Mouse (Mus musculus): ENCODE data around the gene Srarp.

- peak; percentile 64; the same call in 1 of the 2 replicates for TF ChIP-seq POLR2A (IDR thresholded peaks at IDR 0.05; ENCODE audit: borderline replicate concordance, control insufficient read depth, low read depth, low read length)
- 0 out of 2 replicates have a peak, but pooled peaks have one; percentile 7 for TF ChIP-seq CTCF (IDR thresholded peaks at IDR 0.05; ENCODE audit: control insufficient read depth, insufficient read depth, low read length)
These were observed 8.8 kb upstream of the Srarp start, which contains the start of gene Zbtb17 for GRCm38 (mm10) chr4:141444451-141445327.

Data from bone marrow, adult 2 months (tissue).